Mouse (Mus musculus) CH12.LX (cell line): ENCODE results near the gene Sema6c. TPM values are rescaled to one million over a fixed set of nuclear protein-coding genes. Genes with fewer than 3 reads are reported as not detected.
"Not testable (repeated sequence)": the region's sequence is repeated elsewhere in the genome, so short reads cannot be mapped to it uniquely, and the experiment has no call there.

Experiments used
- DNase-seq: peaks from one replicate; pipeline ENCODE4 v3.0.0-alpha.2; 2013; ENCODE audit errors: extremely low read depth
- H3K27ac ChIP-seq: 2 replicates; pipeline ENCODE4 v1.5.1; 2012; ENCODE audit warnings: low read depth, mild to moderate bottlenecking, control low read depth, moderate library complexity; ENCODE audit not compliant: insufficient read depth
- H3K27me3 ChIP-seq: replicated peaks from 2 replicates; pipeline ENCODE3; 2012; ENCODE audit warnings: inconsistent platforms
- H3K36me3 ChIP-seq, 2 experiments: replicated peaks in 1 of 2; 2 replicates each; pipeline versions ENCODE3 to v1.6.1; 2012; ENCODE audit warnings: inconsistent platforms in 1 of 2, low read length in 1 of 2, mild to moderate bottlenecking in 1 of 2, mixed read lengths in 1 of 2, moderate library complexity in 1 of 2; ENCODE audit not compliant: control insufficient read depth in 1 of 2, insufficient read depth in 1 of 2
- H3K4me1 ChIP-seq, 2 experiments: 2 replicates each; pipeline ENCODE4 v1.6.1; 2012; ENCODE audit warnings: inconsistent platforms in 1 of 2, moderate library complexity in 1 of 2; ENCODE audit not compliant: insufficient read depth in 2 of 2, control insufficient read depth in 1 of 2
- H3K4me2 ChIP-seq: 2 replicates; pipeline ENCODE4 v1.6.1; 2012; ENCODE audit warnings: low read depth, mild to moderate bottlenecking, control low read depth; ENCODE audit not compliant: poor library complexity, insufficient read depth, severe bottlenecking
- H3K4me3 ChIP-seq, 3 experiments: fragments of 150-350 bp in 1 of 3; sonication (generic) in 1 of 3; replicated peaks in 1 of 3; 2 replicates each; pipeline versions ENCODE3 to v1.5.1; 2011 to 2012; ENCODE audit warnings: low read depth in 2 of 3, low read length in 2 of 3, mild to moderate bottlenecking in 2 of 3, moderate library complexity in 2 of 3, control low read depth in 1 of 3, improper control_type of control experiment in 1 of 3, inconsistent platforms in 1 of 3, mixed read lengths in 1 of 3; ENCODE audit not compliant: poor library complexity in 1 of 3
- H3K79me2 ChIP-seq: replicated peaks from 2 replicates; pipeline ENCODE4 v1.6.1; 2012; ENCODE audit warnings: mild to moderate bottlenecking, moderate library complexity; ENCODE audit not compliant: control insufficient read depth, poor library complexity, insufficient read depth, severe bottlenecking; ENCODE audit errors: extremely low read depth
- H3K9ac ChIP-seq: 2 replicates; pipeline ENCODE4 v1.6.1; 2012; ENCODE audit warnings: low read depth, mild to moderate bottlenecking, control low read depth, moderate library complexity; ENCODE audit not compliant: insufficient read depth
- H3K9me3 ChIP-seq: replicated peaks from 2 replicates; pipeline ENCODE3; 2012; ENCODE audit warnings: low read length, inconsistent platforms, mixed read lengths
- CTCF ChIP-seq, 2 experiments: IDR thresholded peaks in 1 of 2; conservative IDR thresholded peaks in 1 of 2; 2 replicates each; pipeline ENCODE4 v1.5.1; 2011 to 2012; ENCODE audit warnings: low read depth in 2 of 2, low read length in 2 of 2, improper control_type of control experiment in 1 of 2, inconsistent platforms in 1 of 2, mild to moderate bottlenecking in 1 of 2, moderate library complexity in 1 of 2
- ETS1 ChIP-seq: conservative IDR thresholded peaks from 2 replicates; pipeline ENCODE4 v1.6.1; 2012; ENCODE audit warnings: low read depth, mild to moderate bottlenecking, inconsistent platforms, low read length, improper control_type of control experiment, moderate library complexity
- GABPA ChIP-seq: IDR thresholded peaks from 2 replicates; pipeline ENCODE4 v1.6.1; 2012; ENCODE audit warnings: low read depth, low read length, improper control_type of control experiment, inconsistent platforms; ENCODE audit not compliant: insufficient replicate concordance
- HCFC1 ChIP-seq: IDR thresholded peaks from 2 replicates; pipeline ENCODE4 v1.6.1; 2012; ENCODE audit warnings: low read depth, mild to moderate bottlenecking, inconsistent platforms, low read length, improper control_type of control experiment
- JUND ChIP-seq: conservative IDR thresholded peaks from 2 replicates; pipeline ENCODE4 v1.6.1; 2011; ENCODE audit warnings: low read depth, low read length, improper control_type of control experiment
- KAT2A ChIP-seq: IDR thresholded peaks from 2 replicates; pipeline ENCODE4 v1.6.1; 2012; ENCODE audit warnings: low read length, improper control_type of control experiment, inconsistent platforms; ENCODE audit not compliant: insufficient replicate concordance
- MAX ChIP-seq: IDR thresholded peaks from 2 replicates; pipeline ENCODE4 v1.6.1; 2011; ENCODE audit warnings: low read length, improper control_type of control experiment
- MXI1 ChIP-seq: IDR thresholded peaks from 2 replicates; pipeline ENCODE4 v1.6.1; 2011; ENCODE audit warnings: mild to moderate bottlenecking, low read depth, low read length, improper control_type of control experiment
- NELFE ChIP-seq: IDR thresholded peaks from 2 replicates; pipeline ENCODE4 v1.6.1; 2011; ENCODE audit warnings: low read depth, low read length, improper control_type of control experiment
- PAX5 ChIP-seq: IDR thresholded peaks from 2 replicates; pipeline ENCODE4 v1.6.1; 2012; ENCODE audit warnings: low read length, inconsistent platforms, mixed read lengths
- RCOR1 ChIP-seq: conservative IDR thresholded peaks from 2 replicates; pipeline ENCODE4 v1.6.1; 2012; ENCODE audit warnings: low read depth, mild to moderate bottlenecking, inconsistent platforms, low read length, improper control_type of control experiment
- SIN3A ChIP-seq: IDR thresholded peaks from 2 replicates; pipeline ENCODE4 v1.6.1; 2012; ENCODE audit warnings: low read length, improper control_type of control experiment, inconsistent platforms
- TCF12 ChIP-seq: IDR thresholded peaks from 2 replicates; pipeline ENCODE4 v1.6.1; 2014; ENCODE audit warnings: low read depth, mild to moderate bottlenecking, inconsistent platforms, low read length, improper control_type of control experiment
- ZC3H11A ChIP-seq: IDR thresholded peaks from 2 replicates; pipeline ENCODE4 v1.6.1; 2012; ENCODE audit warnings: low read depth, mild to moderate bottlenecking, inconsistent platforms, low read length, improper control_type of control experiment
- ZKSCAN1 ChIP-seq: IDR thresholded peaks from 2 replicates; pipeline ENCODE4 v1.6.1; 2012; ENCODE audit warnings: low read depth, inconsistent platforms, low read length, improper control_type of control experiment, borderline replicate concordance
- dilution Hi-C: fragments of 300-500 bp; cut with MboI; formaldehyde crosslinking; loops from 2 replicates; pipeline ENCODE4 v1.14.3; 2020; ENCODE audit warnings: low sequenced_read_pairs; ENCODE audit not compliant: extremely low pct_unique_long_range_greater_than_20kb, extremely low pct_ligation_motif_present
- in situ Hi-C: fragments of 300-500 bp; cut with MboI; formaldehyde crosslinking; loops from 3 replicates; pipeline ENCODE4 v1.14.3; 2019; ENCODE audit warnings: low sequenced_read_pairs, low pct_ligation_motif_present, low pct_unique_long_range_greater_than_20kb, mixed read lengths
- polyA plus RNA-seq: library from polyadenylated mRNA; unstranded; fragments of >175 nt; gene quantifications from 2 replicates; pipeline ENCODE4 v1.2.1, GENCODE M21; 2012; ENCODE audit warnings: low read depth; ENCODE audit not compliant: insufficient read length
- total RNA-seq, 2 experiments: library from RNA; depleted of rRNA; stranded (reverse); fragments of 300-350 nt in 1 of 2; fragments of >200 nt in 1 of 2; gene quantifications; 2 replicates each; pipeline ENCODE4 v1.2.3; 2012 to 2014

The Sema6c gene
- total and polyA plus RNA-seq, 3 experiments, result 0.30 to 0.53 TPM; not detected in 1

DNA sequence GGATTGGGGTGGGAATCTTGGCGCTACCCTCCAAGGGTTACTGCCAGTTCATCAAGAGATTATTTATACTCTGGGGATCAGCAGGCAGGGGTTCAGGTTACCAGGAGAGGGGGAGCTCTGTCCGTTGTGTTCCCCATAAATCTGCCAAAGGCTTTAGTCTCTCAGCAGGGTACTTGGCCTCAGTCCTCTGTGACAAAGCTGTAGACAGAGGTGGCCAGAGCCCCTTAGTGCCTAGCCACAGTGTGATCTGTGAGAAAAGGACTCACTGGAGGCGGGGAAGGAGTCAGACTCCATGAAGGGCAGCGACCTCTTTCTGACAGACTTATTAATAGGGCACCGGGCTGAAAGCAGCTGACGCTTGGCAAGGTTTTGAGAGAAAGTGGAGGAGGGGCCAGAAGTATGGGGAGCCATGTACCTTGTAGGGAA lies 31.0 kb upstream of the Sema6c start:
- no peak for DNase-seq
- H3K36me3 ChIP-seq, result peaks cover 21 to 66% of the 10 kb centered on the region in 2 experiments
- peaks cover 3% of the 10 kb centered on the region for H3K9me3 ChIP-seq
- H3K79me2 ChIP-seq, result no peaks in the 10 kb centered on the region
- no peak overlapping the region for H3K27ac ChIP-seq
- no peak overlapping the region for H3K4me3 ChIP-seq
- in situ Hi-C loops (no loop called here), dilution Hi-C loops (no loop called here)
- no peaks in the 10 kb centered on the region for H3K27me3 ChIP-seq
- no peak overlapping the region for H3K9ac ChIP-seq
- peaks cover 4 to 6% of the 10 kb centered on the region in 2 experiments; a peak in 2 of 4 replicates for H3K4me1 ChIP-seq
- TF ChIP-seq MAX (no peak), NELFE (no peak), MXI1 (no peak), SIN3A (no peak), PAX5 (no peak), ZC3H11A (no peak), TCF12 (no peak), KAT2A (no peak), HCFC1 (no peak)
- H3K4me2 ChIP-seq, result no peak overlapping the region

DNA sequence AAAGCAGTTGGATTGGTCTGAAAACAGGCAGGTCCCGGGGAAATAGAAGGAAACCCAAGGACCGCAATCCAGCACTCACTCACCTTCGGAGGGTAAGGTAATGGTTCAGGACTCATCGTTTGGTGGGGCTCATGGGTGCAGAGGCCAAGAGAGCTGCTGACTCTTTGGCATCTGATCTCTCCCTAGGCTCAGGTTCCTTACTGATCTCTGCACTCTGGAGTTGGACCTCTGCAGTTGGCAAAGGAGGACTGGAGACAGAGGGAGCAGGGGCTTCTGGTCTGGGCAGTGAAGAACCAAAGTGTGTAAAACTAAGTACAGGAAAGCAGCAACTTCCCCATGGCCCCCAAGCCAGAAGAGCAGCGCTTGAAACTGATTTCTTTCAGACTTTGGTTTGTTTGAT lies 30.2 kb upstream of the Sema6c start:
- H3K9ac ChIP-seq, result no peak overlapping the region

DNA sequence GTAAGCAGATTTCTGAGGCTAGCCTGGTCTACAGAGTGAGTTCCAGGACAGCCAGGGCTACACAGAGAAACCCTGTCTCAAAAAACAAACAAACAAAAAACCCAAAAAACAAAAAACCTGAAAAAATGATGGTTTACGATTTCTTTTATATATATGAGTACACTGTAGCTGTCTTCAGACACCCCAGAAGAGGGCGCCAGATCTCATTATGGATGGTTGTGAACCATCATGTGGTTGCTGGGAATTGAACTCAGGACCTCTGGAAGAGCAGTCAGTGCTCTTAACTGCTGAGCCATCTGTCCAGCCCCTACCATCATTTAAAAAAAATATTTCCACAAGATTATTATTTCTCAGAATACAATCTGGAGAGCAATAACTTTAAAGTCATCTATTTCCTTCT lies 27.9 kb upstream of the Sema6c start:
- H3K9ac ChIP-seq, dilution Hi-C loops: not testable (repeated sequence)
- TF ChIP-seq CTCF (conservative IDR thresholded peaks at IDR 0.05 in 1 of 2, IDR thresholded peaks at IDR 0.05 in 1 of 2; ENCODE audit: low read depth in 2 of 2, low read length in 2 of 2), result peak in 1 of 2 experiments; percentile 13; a peak in 1 of 4 replicates
- TF ChIP-seq, all 38 proteins: peak for 1; not testable (repeated sequence) for 37
- not testable (repeated sequence) for H3K27me3 ChIP-seq, DNase-seq, H3K4me3 ChIP-seq, H3K27ac ChIP-seq, H3K9me3 ChIP-seq, H3K4me2 ChIP-seq
- H3K79me2 ChIP-seq, result peaks cover 14% of the 10 kb centered on the region
- peaks cover 8 to 19% of the 10 kb centered on the region in 2 experiments for H3K4me1 ChIP-seq
- in situ Hi-C loops, result loop anchor here (5.0 kb wide), 1 partner anchor 135 kb away; no protein-coding TSS in a partner anchor
- H3K36me3 ChIP-seq, result peaks cover 18 to 50% of the 10 kb centered on the region in 2 experiments

More for the DNA sequence above, 30.2 kb upstream of the Sema6c start:
- Histone ChIP-seq H3K4me1 (peaks cover 4 to 6% of the 10 kb centered on the region in 2 experiments; a peak in 2 of 4 replicates), H3K27ac (no peak overlapping the region), H3K9me3 (peaks cover 3% of the 10 kb centered on the region), H3K4me2 (no peak overlapping the region), H3K79me2 (peaks cover 3% of the 10 kb centered on the region), H3K36me3 (peaks cover 21 to 63% of the 10 kb centered on the region in 2 experiments), H3K4me3 (no peak overlapping the region), H3K27me3 (no peaks in the 10 kb centered on the region)
- dilution Hi-C loops, result no loop called here
- in situ Hi-C loops, result loop anchor here (5.0 kb wide), 1 partner anchor 137 kb away; no protein-coding TSS in a partner anchor
- DNase-seq, result no peak
- no peak for TF ChIP-seq ETS1
- no peak for TF ChIP-seq JUND
- TF ChIP-seq GABPA, result no peak
- TF ChIP-seq PAX5, result no peak
- TF ChIP-seq RCOR1, result no peak
- no peak for TF ChIP-seq ZKSCAN1
